In the genomic region with DNA sequence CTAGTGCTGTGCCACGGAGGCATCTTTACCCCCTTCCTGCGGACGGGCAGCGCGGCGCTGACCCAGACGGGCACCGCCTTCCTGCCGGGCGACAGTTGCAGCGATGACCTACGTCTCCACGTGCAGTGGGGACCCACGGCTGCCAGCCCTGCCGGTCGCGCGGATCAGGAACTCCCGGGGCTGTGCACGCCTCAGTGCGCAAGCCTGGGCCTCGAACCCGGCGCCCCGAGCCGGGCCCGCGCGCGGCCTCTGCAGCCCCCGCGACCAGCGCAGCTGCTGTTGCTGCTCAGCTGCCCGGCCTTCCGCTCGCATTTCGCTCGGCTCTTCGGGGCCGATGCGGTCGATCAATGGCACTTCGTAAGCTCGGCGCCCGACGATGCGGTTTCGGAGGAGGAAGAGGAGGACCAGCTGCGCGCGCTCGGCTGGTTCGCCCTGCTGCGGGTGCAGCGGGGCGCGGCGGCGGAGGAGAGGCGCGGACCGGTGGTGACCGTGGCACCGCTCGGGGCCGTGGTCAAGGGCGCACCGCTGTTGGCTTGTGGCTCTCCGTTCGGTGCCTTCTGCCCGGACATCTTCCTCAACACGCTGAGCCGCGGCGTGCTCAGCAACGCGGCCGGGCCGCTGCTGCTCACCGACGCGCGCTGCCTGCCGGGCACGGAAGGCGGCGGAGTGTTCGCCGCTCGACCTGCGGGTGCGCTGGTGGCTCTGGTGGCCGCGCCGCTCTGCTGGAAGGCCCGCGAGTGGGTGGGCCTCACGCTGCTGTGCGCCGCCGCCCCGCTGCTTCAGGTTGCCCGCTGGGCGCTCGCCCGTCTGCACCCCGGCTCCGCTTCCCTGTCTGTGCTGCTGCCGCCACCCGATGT, we compare ENCODE assay signal across 8 mouse cellular contexts. TPM values are rescaled to one million over a fixed set of nuclear protein-coding genes. Genes with fewer than 3 reads are reported as not detected.
DNase-seq lines count a peak whose midpoint lies in the region; ATAC-seq and TF ChIP-seq lines count a peak whose summit lies in the region.

No protein-coding gene starts in this region.

- no peaks in the 10 kb centered on the region for H3K9me3 ChIP-seq in heart, embryonic 15.5 days (replicated peaks)
- no peaks in the 10 kb centered on the region for H3K9me3 ChIP-seq in G1E (replicated peaks)
- H3K9me3 ChIP-seq in embryonic facial prominence, embryonic 13.5 days: no peaks in the 10 kb centered on the region
- H3K9me3 ChIP-seq in intestine, embryonic 15.5 days: no peaks in the 10 kb centered on the region

- peak overlapping the region; percentile 60 for H3K27ac ChIP-seq in heart, embryonic 15.5 days
- H3K27ac ChIP-seq in embryonic facial prominence, embryonic 13.5 days: peak overlapping the region; percentile 51; the same call in 1 of the 2 replicates
- peak overlapping the region; percentile 38 for H3K27ac ChIP-seq in intestine, embryonic 15.5 days
- H3K27ac ChIP-seq in thymus, adult 2 months (ENCODE audit: control insufficient read depth, insufficient read depth, low read length): no peak overlapping the region

- peak overlapping the region; percentile 100 for H3K4me2 ChIP-seq in heart, embryonic 15.5 days
- H3K4me2 ChIP-seq in embryonic facial prominence, embryonic 13.5 days: peak overlapping the region; percentile 100
- peak overlapping the region; percentile 92 for H3K4me2 ChIP-seq in intestine, embryonic 15.5 days (replicated peaks)

- WGBS in heart, embryonic 15.5 days: under 1% methylated on average over 107 of the region's 111 CpGs
- under 1% methylated on average over 108 of the region's 111 CpGs for WGBS in embryonic facial prominence, embryonic 13.5 days
- under 1% methylated on average over 111 of the region's 111 CpGs for WGBS in intestine, embryonic 15.5 days
- WGBS in thymus, adult 2 months: under 1% methylated on average over 111 of the region's 111 CpGs

- peaks cover 16% of the 10 kb centered on the region for H3K4me1 ChIP-seq in heart, embryonic 15.5 days (replicated peaks)
- H3K4me1 ChIP-seq in G1E (ENCODE audit: insufficient read depth, low read depth, low read length): peaks cover 21% of the 10 kb centered on the region
- peaks cover 18% of the 10 kb centered on the region for H3K4me1 ChIP-seq in embryonic facial prominence, embryonic 13.5 days
- H3K4me1 ChIP-seq in intestine, embryonic 15.5 days (replicated peaks): peaks cover 15% of the 10 kb centered on the region
- H3K4me1 ChIP-seq in thymus, adult 2 months (replicated peaks; ENCODE audit: control insufficient read depth, insufficient read depth, low read length): peaks cover 12% of the 10 kb centered on the region

- peak overlapping the region; percentile 83 for H3K9ac ChIP-seq in heart, embryonic 15.5 days
- peak overlapping the region; percentile 91 for H3K9ac ChIP-seq in embryonic facial prominence, embryonic 13.5 days
- H3K9ac ChIP-seq in intestine, embryonic 15.5 days: peak overlapping the region; percentile 68

- peaks cover 29% of the 10 kb centered on the region for H3K36me3 ChIP-seq in heart, embryonic 15.5 days
- peaks cover 68% of the 10 kb centered on the region for H3K36me3 ChIP-seq in G1E (replicated peaks)
- H3K36me3 ChIP-seq in embryonic facial prominence, embryonic 13.5 days: peaks cover 58% of the 10 kb centered on the region
- H3K36me3 ChIP-seq in intestine, embryonic 15.5 days: peaks cover 19% of the 10 kb centered on the region
- H3K36me3 ChIP-seq in thymus, adult 2 months (ENCODE audit: control insufficient read depth, insufficient read depth, low read length): peaks cover 14% of the 10 kb centered on the region

- ATAC-seq in heart, embryonic 15.5 days (replicated peaks; ENCODE audit: insufficient number of reproducible peaks, insufficient read depth, low FRiP score, low read depth): peak; percentile 28
- ATAC-seq in G1E (ENCODE audit: extremely low read depth, insufficient number of reproducible peaks, low FRiP score, poor library complexity, severe bottlenecking): no peak
- no peak for ATAC-seq in embryonic facial prominence, embryonic 13.5 days (ENCODE audit: insufficient number of reproducible peaks, insufficient read depth, low FRiP score, low TSS enrichment, low read depth)
- ATAC-seq in intestine, embryonic 15.5 days: peak; percentile 65

- H3K27me3 ChIP-seq in heart, embryonic 15.5 days: no peaks in the 10 kb centered on the region
- no peaks in the 10 kb centered on the region for H3K27me3 ChIP-seq in G1E (ENCODE audit: insufficient read depth, low read length)
- no peaks in the 10 kb centered on the region for H3K27me3 ChIP-seq in embryonic facial prominence, embryonic 13.5 days
- H3K27me3 ChIP-seq in intestine, embryonic 15.5 days (replicated peaks): no peaks in the 10 kb centered on the region
- no peaks in the 10 kb centered on the region for H3K27me3 ChIP-seq in thymus, adult 2 months (ENCODE audit: control insufficient read depth, insufficient read depth, low read length)

- TF ChIP-seq CTCF in G1E (IDR thresholded peaks at IDR 0.05; ENCODE audit: low read depth, low read length): no peak
- TF ChIP-seq CTCF in thymus, adult 2 months (IDR thresholded peaks at IDR 0.05; ENCODE audit: borderline replicate concordance, control insufficient read depth, extremely low read depth, insufficient read depth, low read length, poor library complexity): no peak

- peak overlapping the region; percentile 84 for H3K4me3 ChIP-seq in heart, embryonic 15.5 days
- peak overlapping the region; percentile 97 for H3K4me3 ChIP-seq in G1E (ENCODE audit: low read depth, low read length)
- peak overlapping the region; percentile 99 for H3K4me3 ChIP-seq in embryonic facial prominence, embryonic 13.5 days
- peak overlapping the region; percentile 82 for H3K4me3 ChIP-seq in intestine, embryonic 15.5 days (replicated peaks)
- H3K4me3 ChIP-seq in thymus, adult 2 months (ENCODE audit: control insufficient read depth, insufficient read depth, low read length): peak overlapping the region; percentile 77

- no peak for DNase-seq in heart, adult 11 months
- DNase-seq in G1E (ENCODE audit: low spot score): no peak
- peak; percentile 29 for DNase-seq in mesoderm, embryonic 11.5 days (ENCODE audit: low read depth, low spot score)
- DNase-seq in thymus, adult 2 months: peak; percentile 25
- DNase-seq in layer of hippocampus, adult 9-10 months (ENCODE audit: low spot score): no peak

- no peak for TF ChIP-seq POLR2A in thymus, adult 2 months (IDR thresholded peaks at IDR 0.05; ENCODE audit: control insufficient read depth, extremely low read depth, insufficient read depth, low read length, poor library complexity)

RNA-seq across cellular contexts. Expression of a gene that starts 0.6 kb away (rescaled TPM):
- polyA plus RNA-seq in heart, embryonic 15.5 days (2015; fragmentation: Nextera tagmentation; extraction: Ambion mirVana): 21.5 and 30.5 TPM in 2 replicates
- total RNA-seq in G1E (2014; fragmentation: Nextera tagmentation) (5.1 and 13.5 TPM in 2 replicates), G1E (2017) (8.2 and 10.8 TPM in 2 replicates)
- polyA plus RNA-seq in G1E (2012): 104 and 161 TPM in 2 replicates
- polyA plus RNA-seq in embryonic facial prominence, embryonic 13.5 days (2015; fragmentation: Nextera tagmentation; extraction: Ambion mirVana): 26.8 and 33.3 TPM in 2 replicates
- polyA plus RNA-seq in intestine, embryonic 15.5 days (2015; fragmentation: Nextera tagmentation; extraction: Ambion mirVana): 35.4 and 38.0 TPM in 2 replicates
- 91.6 and 114 TPM in 2 replicates for polyA plus RNA-seq in thymus, adult 2 months (2012; rRNA removed)

RNA-seq across cellular contexts. Expression of a gene that starts 15.8 kb away (rescaled TPM):
- 145 and 178 TPM in 2 replicates for polyA plus RNA-seq in heart, embryonic 15.5 days (2015; fragmentation: Nextera tagmentation; extraction: Ambion mirVana)
- 60.0 and 85.1 TPM in 2 replicates for total RNA-seq in G1E (2014; fragmentation: Nextera tagmentation)
- 72.4 and 83.0 TPM in 2 replicates for total RNA-seq in G1E (2017)
- polyA plus RNA-seq in G1E (2012): 30.8 and 31.6 TPM in 2 replicates
- 272 and 274 TPM in 2 replicates for polyA plus RNA-seq in embryonic facial prominence, embryonic 13.5 days (2015; fragmentation: Nextera tagmentation; extraction: Ambion mirVana)
- 184 and 192 TPM in 2 replicates for polyA plus RNA-seq in intestine, embryonic 15.5 days (2015; fragmentation: Nextera tagmentation; extraction: Ambion mirVana)
- 71.8 and 74.7 TPM in 2 replicates for polyA plus RNA-seq in thymus, adult 2 months (2012; rRNA removed)

RNA-seq across cellular contexts. Expression of a gene that starts 19.1 kb away (rescaled TPM):
- polyA plus RNA-seq in heart, embryonic 15.5 days (2015; fragmentation: Nextera tagmentation; extraction: Ambion mirVana): 22.0 and 25.7 TPM in 2 replicates
- total RNA-seq in G1E (2014; fragmentation: Nextera tagmentation): 2.7 and 7.4 TPM in 2 replicates
- total RNA-seq in G1E (2017): 6.9 and 7.3 TPM in 2 replicates
- 3.2 and 4.1 TPM in 2 replicates for polyA plus RNA-seq in G1E (2012)
- 9.4 and 11.0 TPM in 2 replicates for polyA plus RNA-seq in embryonic facial prominence, embryonic 13.5 days (2015; fragmentation: Nextera tagmentation; extraction: Ambion mirVana)
- polyA plus RNA-seq in intestine, embryonic 15.5 days (2015; fragmentation: Nextera tagmentation; extraction: Ambion mirVana): 17.3 and 19.2 TPM in 2 replicates
- 10.4 and 12.0 TPM in 2 replicates for polyA plus RNA-seq in thymus, adult 2 months (2012; rRNA removed)

RNA-seq across cellular contexts. Expression of a gene that starts 47.6 kb away (rescaled TPM):
- polyA plus RNA-seq in heart, embryonic 15.5 days (2015; fragmentation: Nextera tagmentation; extraction: Ambion mirVana): 84.9 and 95.0 TPM in 2 replicates
- total RNA-seq in G1E (2014; fragmentation: Nextera tagmentation) (19.0 and 29.6 TPM in 2 replicates), G1E (2017) (36.8 and 42.0 TPM in 2 replicates)
- polyA plus RNA-seq in G1E (2012): 14.8 and 15.0 TPM in 2 replicates
- 194 and 195 TPM in 2 replicates for polyA plus RNA-seq in embryonic facial prominence, embryonic 13.5 days (2015; fragmentation: Nextera tagmentation; extraction: Ambion mirVana)
- 232 and 235 TPM in 2 replicates for polyA plus RNA-seq in intestine, embryonic 15.5 days (2015; fragmentation: Nextera tagmentation; extraction: Ambion mirVana)
- 29.9 and 36.1 TPM in 2 replicates for polyA plus RNA-seq in thymus, adult 2 months (2012; rRNA removed)

Comparison
In these comparisons a context has a peak if more than half of its experiments do, and no peak if none do; other contexts are left out.
1. ATAC-seq: peak in heart, embryonic 15.5 days (single experiment) and intestine, embryonic 15.5 days (single experiment); none in G1E (single experiment) and embryonic facial prominence, embryonic 13.5 days (single experiment).
2. DNase-seq: peak in mesoderm, embryonic 11.5 days (single experiment) and thymus, adult 2 months (single experiment); none in heart, adult 11 months (single experiment), G1E (single experiment) and layer of hippocampus, adult 9-10 months (single experiment).
3. Peak in every context shown above with its lines, with median percentiles within 50 percentile points of each other: H3K4me2 ChIP-seq, H3K4me3 ChIP-seq and H3K9ac ChIP-seq.